Mouse (Mus musculus): ENCODE results near the gene Kcnma1. TPM values are rescaled to one million over a fixed set of nuclear protein-coding genes. Genes with fewer than 3 reads are reported as not detected.

The Kcnma1 gene
- polyA plus RNA-seq, 1 experiment from 2014 or later = 0.42 TPM

DNA sequence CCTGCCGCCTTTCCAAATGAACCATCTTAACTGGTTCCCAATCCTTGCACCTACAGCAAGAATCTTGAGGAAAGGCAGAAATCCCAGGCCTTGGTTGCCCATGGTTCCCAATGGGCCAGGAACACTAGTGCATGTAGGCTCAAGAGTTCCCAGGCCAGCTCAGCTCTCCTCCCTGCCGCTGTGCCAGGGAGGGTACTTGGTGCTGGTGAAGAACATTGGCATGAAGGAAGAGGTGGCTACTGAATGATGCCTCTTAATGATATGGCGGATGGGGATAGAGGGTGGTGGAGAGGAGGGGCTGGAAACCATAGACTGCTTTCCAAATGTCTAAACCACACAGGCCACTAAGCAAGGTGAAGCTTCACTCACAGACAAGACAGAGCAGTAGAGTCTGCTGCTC is 627.5 kb downstream of the Kcnma1 start:
- Histone ChIP-seq H3K4me1 (replicated peaks) (peaks cover 10% of the 10 kb centered on the region), H3K9ac (no peak overlapping the region), H3K27me3 (replicated peaks) (no peaks in the 10 kb centered on the region), H3K4me2 (no peak overlapping the region), H3K36me3 (no peaks in the 10 kb centered on the region), H3K9me3 (replicated peaks) (no peaks in the 10 kb centered on the region), H3K4me3 (no peak overlapping the region), H3K27ac (ENCODE audit: poor library complexity, severe bottlenecking) (no peak overlapping the region)
- 90% methylated on average over 3 of the region's 3 CpGs for WGBS
- ATAC-seq (ENCODE audit: insufficient number of reproducible peaks, low FRiP score) = no peak

DNA sequence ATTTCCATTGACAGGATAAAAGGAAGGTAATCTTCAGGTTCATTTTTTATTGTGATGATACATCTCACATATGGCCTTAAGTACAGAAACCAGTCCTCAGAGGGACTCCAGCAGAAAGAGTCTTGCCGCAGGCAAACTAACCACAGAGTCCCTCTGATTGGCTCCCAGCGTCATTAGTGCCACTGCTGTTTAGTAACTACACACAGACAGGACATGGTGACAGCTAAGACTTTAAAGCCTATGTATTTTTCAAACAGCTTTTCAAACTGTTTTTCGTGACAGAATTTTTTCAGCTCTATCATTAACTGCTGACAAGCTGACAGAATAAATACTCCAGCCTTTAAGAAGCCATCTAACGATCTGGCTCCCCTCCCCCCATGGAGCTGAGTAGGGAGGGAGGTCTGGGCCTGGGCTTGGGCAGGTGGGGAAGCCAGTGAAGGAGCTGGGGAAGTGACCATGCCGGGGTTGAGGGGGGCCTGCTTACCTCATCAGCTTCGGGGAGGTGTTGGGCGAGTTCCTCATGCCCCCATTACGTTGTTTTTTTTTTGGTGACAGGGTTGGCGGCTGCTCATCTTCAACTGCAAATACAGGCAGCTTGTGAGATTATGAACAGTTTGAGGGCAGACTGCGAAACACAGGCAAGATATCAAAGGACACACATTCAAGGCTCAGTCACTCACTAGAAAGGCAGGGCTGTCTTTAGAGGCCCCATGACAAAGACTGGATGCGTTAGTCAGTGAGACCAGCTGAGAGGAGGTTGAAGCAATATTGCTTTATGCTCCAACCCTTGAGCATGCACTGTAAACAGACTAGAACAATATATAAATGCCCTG is 628.3 kb downstream of the Kcnma1 start:
- Histone ChIP-seq H3K9ac (no peak overlapping the region), H3K4me3 (no peak overlapping the region), H3K27ac (ENCODE audit: poor library complexity, severe bottlenecking) (no peak overlapping the region), H3K4me2 (peak overlapping the region; percentile 14; the same call in 1 of the 2 replicates), H3K27me3 (replicated peaks) (no peaks in the 10 kb centered on the region), H3K36me3 (no peaks in the 10 kb centered on the region), H3K4me1 (replicated peaks) (0 out of 2 replicates have a peak, but pooled peaks cover 4% of the 10 kb centered on the region), H3K9me3 (replicated peaks) (no peaks in the 10 kb centered on the region)
- ATAC-seq (ENCODE audit: insufficient number of reproducible peaks, low FRiP score) = no peak
- 29% methylated on average over 11 of the region's 11 CpGs for WGBS

DNA sequence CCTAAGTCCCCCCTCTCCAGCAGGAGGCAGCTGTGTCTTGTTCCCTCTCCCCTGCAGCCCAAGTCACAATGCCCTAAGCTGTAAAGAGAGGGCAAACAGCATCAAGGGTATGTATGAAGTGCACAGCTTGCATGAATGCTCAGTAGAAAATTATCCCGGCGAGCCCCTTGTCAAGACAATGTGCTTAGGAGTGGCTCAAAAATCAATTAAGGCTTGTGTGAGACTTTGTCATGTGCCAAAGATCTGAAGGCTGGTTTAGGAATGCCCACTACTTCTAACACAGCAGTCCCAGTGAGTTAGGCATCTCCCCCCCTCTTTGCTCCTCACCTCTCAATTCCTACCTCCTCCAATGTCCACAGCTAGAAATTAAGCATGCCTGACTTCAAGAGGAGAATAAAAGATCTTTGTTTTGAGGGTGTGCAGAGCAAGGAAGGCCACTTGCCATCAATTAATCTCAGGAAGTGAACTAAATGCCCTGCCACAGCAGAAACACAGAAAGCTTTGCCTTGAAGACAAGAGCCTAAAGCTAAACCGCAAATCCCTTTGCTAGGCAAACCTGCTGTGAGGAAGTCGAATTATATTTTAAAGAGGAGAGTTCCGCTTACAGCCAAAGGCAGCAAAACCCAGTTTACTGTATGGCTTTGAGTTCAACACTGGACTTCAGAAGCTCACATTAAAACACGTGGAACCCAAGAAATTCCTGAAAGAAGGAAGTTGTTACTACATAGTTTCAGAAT is 635.8 kb downstream of the Kcnma1 start:
- Histone ChIP-seq H3K36me3 (no peaks in the 10 kb centered on the region), H3K27ac (ENCODE audit: poor library complexity, severe bottlenecking) (no peak overlapping the region), H3K27me3 (replicated peaks) (no peaks in the 10 kb centered on the region), H3K9ac (no peak overlapping the region), H3K4me1 (replicated peaks) (peaks cover 18% of the 10 kb centered on the region), H3K4me2 (no peak overlapping the region), H3K4me3 (no peak overlapping the region), H3K9me3 (replicated peaks) (no peaks in the 10 kb centered on the region)
- ATAC-seq (ENCODE audit: insufficient number of reproducible peaks, low FRiP score) = no peak
- WGBS = 62% methylated on average over 6 of the region's 6 CpGs

DNA sequence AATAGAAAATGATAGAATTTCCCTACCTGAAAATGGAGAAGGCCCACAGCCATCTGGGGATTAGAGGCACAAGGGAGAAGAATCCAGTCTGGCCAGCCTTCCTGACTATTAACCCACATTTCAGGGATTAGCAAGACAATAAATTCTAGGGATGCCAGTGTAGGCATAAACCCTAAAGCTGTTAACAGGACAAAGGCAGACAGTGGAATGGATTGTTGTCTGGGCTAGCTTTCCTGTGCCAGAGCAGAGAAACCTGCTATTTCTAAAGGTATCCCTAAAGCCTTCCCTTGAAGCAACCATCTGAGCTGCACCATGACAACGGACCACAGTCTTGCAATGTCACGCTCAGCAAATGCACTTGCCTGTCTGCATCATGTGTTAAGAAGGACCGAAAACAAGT is 642.3 kb downstream of the Kcnma1 start:
- 71% methylated on average over 3 of the region's 3 CpGs for WGBS
- H3K27me3 ChIP-seq (replicated peaks) = no peaks in the 10 kb centered on the region
- H3K9me3 ChIP-seq (replicated peaks) = no peaks in the 10 kb centered on the region

DNA sequence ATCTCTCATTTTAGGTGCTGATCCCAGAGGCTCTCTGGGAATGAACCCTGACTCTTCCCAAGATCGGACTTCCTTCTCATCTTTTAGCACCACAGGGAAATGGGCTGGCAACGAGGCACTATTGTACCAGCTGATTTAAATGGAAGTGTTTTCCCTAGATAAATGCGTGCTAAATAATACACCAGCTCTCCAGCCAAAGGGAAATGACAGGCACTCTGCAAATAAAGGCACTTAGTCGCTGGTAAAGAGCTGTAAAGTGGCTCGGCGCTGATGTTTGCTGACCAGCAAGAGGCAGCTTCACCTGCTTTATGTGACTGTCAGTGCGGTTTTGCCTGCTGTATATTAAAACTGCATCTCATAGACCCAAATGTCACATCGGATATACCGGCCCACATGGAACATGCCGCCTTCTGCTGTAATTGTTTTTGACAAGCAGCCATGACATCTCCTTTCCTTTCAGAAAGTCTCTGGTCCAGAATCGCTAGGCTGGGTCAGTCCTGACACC is 653.7 kb downstream of the Kcnma1 start:
- H3K4me3 ChIP-seq = no peak overlapping the region
- 64% methylated on average over 11 of the region's 11 CpGs for WGBS

More for the DNA sequence above, 642.3 kb downstream of the Kcnma1 start:
- Histone ChIP-seq H3K4me2 (no peak overlapping the region), H3K36me3 (no peaks in the 10 kb centered on the region), H3K9ac (no peak overlapping the region), H3K27ac (ENCODE audit: poor library complexity, severe bottlenecking) (no peak overlapping the region), H3K4me3 (no peak overlapping the region), H3K4me1 (replicated peaks) (peaks cover 1% of the 10 kb centered on the region; the same call in 1 of the 2 replicates)
- no peak for ATAC-seq (ENCODE audit: insufficient number of reproducible peaks, low FRiP score)

DNA sequence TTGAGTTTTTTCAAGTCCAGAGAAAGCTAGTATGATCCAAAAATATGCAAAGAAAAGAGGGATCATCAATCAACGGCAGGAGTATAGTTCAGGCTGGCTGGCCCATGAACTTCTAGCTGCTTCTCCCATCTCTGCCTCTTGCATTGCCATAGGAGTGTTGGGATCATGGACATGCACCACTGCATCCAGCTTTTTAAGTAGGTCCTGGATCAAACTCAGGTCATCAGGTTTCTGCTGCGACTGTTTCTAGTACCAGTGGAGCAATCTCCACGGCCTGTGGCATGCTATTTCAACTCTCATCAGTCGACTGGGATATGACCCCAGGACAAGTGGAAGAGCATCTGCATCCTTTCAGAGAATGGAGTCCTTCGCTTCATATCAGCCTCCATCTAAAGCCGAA is 655.5 kb downstream of the Kcnma1 start:
- Histone ChIP-seq H3K4me2 (no peak overlapping the region), H3K4me1 (replicated peaks) (no peaks in the 10 kb centered on the region), H3K27me3 (replicated peaks) (no peaks in the 10 kb centered on the region), H3K27ac (ENCODE audit: poor library complexity, severe bottlenecking) (no peak overlapping the region), H3K36me3 (no peaks in the 10 kb centered on the region), H3K4me3 (no peak overlapping the region), H3K9ac (no peak overlapping the region), H3K9me3 (replicated peaks) (no peaks in the 10 kb centered on the region)
- WGBS = 85% methylated on average over 6 of the region's 6 CpGs
- no peak for ATAC-seq (ENCODE audit: insufficient number of reproducible peaks, low FRiP score)

More for the DNA sequence above, 653.7 kb downstream of the Kcnma1 start:
- Histone ChIP-seq H3K9me3 (replicated peaks) (no peaks in the 10 kb centered on the region), H3K27me3 (replicated peaks) (no peaks in the 10 kb centered on the region), H3K9ac (no peak overlapping the region), H3K36me3 (no peaks in the 10 kb centered on the region), H3K4me2 (no peak overlapping the region), H3K4me1 (replicated peaks) (no peaks in the 10 kb centered on the region), H3K27ac (ENCODE audit: poor library complexity, severe bottlenecking) (no peak overlapping the region)
- no peak for ATAC-seq (ENCODE audit: insufficient number of reproducible peaks, low FRiP score)

DNA sequence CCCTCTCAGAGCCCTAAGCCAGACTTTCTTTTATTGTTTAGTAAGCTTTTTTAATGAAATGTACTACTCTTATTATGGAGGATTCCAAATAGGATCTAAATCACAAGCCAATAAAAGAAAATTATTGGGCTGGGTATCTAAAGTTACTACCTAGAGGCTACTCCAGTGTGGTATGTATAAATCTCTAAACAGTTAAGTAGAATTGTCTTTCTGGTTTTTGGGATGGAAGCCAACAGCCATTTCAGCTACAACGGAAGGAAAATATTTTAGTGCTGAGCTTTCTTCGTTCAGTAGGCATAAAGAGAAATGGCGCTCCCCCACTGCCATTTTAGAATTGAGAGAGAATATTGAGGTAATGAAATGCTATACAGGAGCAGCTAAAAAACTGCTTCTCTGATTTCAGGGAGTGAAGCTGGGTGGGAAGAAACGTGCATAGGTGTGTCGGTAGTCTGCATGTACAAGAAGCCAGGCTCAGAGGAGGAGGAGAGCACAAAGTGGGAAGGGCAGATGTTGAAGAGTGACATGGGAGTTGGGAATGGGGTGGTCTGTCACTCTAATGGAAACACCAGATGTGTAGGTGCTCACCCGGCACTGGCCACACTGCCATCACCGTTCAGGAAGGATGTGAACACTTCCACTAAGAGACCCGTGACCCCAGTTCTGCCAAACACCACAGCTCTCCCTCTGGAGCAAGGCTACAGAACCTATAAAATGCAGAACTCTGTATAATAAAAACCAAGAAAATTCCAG is 656.6 kb downstream of the Kcnma1 start:
- ATAC-seq (ENCODE audit: insufficient number of reproducible peaks, low FRiP score) = no peak
- H3K4me1 ChIP-seq (replicated peaks) = no peaks in the 10 kb centered on the region
- H3K27ac ChIP-seq (ENCODE audit: poor library complexity, severe bottlenecking) = no peak overlapping the region
- H3K27me3 ChIP-seq (replicated peaks) = no peaks in the 10 kb centered on the region
- H3K4me3 ChIP-seq = no peak overlapping the region
- H3K9ac ChIP-seq = no peak overlapping the region
- no peaks in the 10 kb centered on the region for H3K9me3 ChIP-seq (replicated peaks)
- H3K4me2 ChIP-seq = no peak overlapping the region
- H3K36me3 ChIP-seq = no peaks in the 10 kb centered on the region
- WGBS = 78% methylated on average over 8 of the region's 8 CpGs

DNA sequence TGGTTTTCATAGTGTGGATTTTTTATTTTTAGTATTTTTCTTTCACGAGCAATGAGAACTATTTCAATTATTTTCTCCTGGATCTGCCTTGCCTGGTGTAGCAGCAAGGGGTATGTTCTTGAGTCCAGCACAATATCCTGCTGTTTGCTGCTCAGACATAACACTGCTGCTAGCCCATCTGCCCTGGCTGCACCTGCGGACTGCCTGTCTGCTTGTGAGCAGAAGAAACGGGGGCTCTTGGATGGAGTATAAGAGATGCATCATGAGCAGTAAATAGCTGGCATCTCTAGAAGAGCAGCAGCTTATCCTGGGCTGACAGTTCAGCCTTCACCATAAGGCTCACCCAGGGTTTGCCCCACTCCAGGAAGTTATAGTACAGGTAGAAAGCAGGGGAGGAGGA is 687.5 kb downstream of the Kcnma1 start:
- Histone ChIP-seq H3K27me3 (replicated peaks) (no peaks in the 10 kb centered on the region), H3K27ac (ENCODE audit: poor library complexity, severe bottlenecking) (no peak overlapping the region), H3K4me2 (no peak overlapping the region), H3K36me3 (no peaks in the 10 kb centered on the region), H3K4me1 (replicated peaks) (no peaks in the 10 kb centered on the region), H3K4me3 (no peak overlapping the region), H3K9ac (no peak overlapping the region), H3K9me3 (replicated peaks) (no peaks in the 10 kb centered on the region)
- ATAC-seq (ENCODE audit: insufficient number of reproducible peaks, low FRiP score) = no peak
- 73% methylated on average over 3 of the region's 3 CpGs for WGBS

DNA sequence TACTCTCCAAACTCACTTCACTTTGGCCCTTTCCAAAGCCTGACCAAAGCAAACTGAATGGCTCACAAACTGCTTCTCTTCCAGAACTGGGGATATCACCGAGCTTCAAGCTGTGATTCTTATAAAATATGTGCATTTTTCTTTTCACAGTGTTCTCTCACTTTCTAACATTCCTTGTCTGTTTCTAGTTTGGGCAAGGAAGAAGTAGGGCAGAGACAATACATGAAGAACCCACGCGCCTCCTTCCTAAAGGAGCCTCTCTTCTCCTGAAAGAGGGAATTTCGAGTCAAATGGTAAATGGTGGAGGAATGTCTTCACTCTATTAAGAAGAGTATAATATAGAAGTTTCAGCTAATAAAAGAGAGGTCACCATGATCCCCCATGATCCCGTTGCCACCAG is 709.0 kb downstream of the Kcnma1 start:
- Histone ChIP-seq H3K27me3 (replicated peaks) (no peaks in the 10 kb centered on the region; the same call in 1 of the 2 replicates), H3K9me3 (replicated peaks) (no peaks in the 10 kb centered on the region), H3K36me3 (no peaks in the 10 kb centered on the region), H3K4me1 (replicated peaks) (no peaks in the 10 kb centered on the region), H3K4me2 (no peak overlapping the region), H3K27ac (ENCODE audit: poor library complexity, severe bottlenecking) (no peak overlapping the region), H3K4me3 (no peak overlapping the region), H3K9ac (no peak overlapping the region)
- 81% methylated on average over 5 of the region's 5 CpGs for WGBS
- ATAC-seq (ENCODE audit: insufficient number of reproducible peaks, low FRiP score) = no peak

DNA sequence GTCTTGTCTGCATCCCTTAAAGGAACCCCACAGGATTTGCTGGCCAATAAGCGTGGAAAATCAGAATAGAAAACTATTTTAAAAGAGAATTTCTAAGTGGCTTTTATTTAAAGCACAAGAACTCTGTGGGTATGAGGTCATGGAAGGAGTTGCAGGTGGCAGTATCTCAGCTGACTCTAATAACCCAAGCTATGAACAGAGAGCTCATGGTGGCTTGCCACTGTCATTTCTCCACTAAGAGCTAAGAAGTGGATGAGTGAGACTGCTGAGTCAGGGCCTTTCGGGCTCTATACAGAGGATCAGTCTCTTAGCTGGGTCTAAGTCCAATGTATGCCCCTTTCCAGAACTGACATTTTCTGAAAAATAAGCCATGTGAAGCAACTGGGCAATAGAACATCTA is 713.8 kb downstream of the Kcnma1 start:
- no peak for ATAC-seq (ENCODE audit: insufficient number of reproducible peaks, low FRiP score)
- Histone ChIP-seq H3K9ac (no peak overlapping the region), H3K9me3 (replicated peaks) (no peaks in the 10 kb centered on the region), H3K27me3 (replicated peaks) (no peaks in the 10 kb centered on the region), H3K4me3 (no peak overlapping the region), H3K4me2 (no peak overlapping the region), H3K4me1 (replicated peaks) (no peaks in the 10 kb centered on the region), H3K27ac (ENCODE audit: poor library complexity, severe bottlenecking) (no peak overlapping the region), H3K36me3 (no peaks in the 10 kb centered on the region)
- 84% methylated on average over 2 of the region's 2 CpGs for WGBS

DNA sequence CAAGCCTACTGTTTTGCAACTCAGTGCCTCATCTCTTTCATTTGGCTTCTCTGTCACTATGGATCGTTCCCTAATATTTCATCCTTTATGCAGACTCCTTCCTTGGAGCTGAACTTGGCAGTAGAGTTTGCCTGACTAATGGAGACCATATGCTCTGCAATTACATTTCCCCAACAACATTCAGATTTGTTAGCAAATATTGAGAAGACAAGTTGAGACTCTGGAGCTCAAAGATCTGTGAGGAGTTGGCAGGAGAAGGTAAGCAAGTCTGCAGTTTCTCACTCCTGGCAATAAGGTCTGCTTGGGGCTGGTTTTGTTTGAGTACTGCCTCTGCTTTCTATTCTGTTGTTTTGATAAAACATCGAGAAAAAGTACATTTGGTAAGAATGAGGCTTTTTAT is 723.7 kb downstream of the Kcnma1 start:
- Histone ChIP-seq H3K27me3 (replicated peaks) (no peaks in the 10 kb centered on the region), H3K36me3 (no peaks in the 10 kb centered on the region), H3K4me1 (replicated peaks) (no peaks in the 10 kb centered on the region), H3K4me2 (no peak overlapping the region), H3K9me3 (replicated peaks) (no peaks in the 10 kb centered on the region; the same call in 1 of the 2 replicates), H3K9ac (no peak overlapping the region), H3K27ac (ENCODE audit: poor library complexity, severe bottlenecking) (no peak overlapping the region), H3K4me3 (no peak overlapping the region)
- WGBS = 73% methylated on average over 2 of the region's 2 CpGs
- ATAC-seq (ENCODE audit: insufficient number of reproducible peaks, low FRiP score) = no peak
